Mouse (Mus musculus): ENCODE measurements around the gene Pqlc2. TPM values are rescaled to one million over a fixed set of nuclear protein-coding genes. Genes with fewer than 3 reads are reported as not detected.

Gene Pqlc2
- polyA plus RNA-seq, 1 experiment from 2014 or later: 17.4 TPM

- H3K9me3 ChIP-seq (ENCODE audit: low read length): no peaks in the 10 kb centered on the region
- DNase-seq (ENCODE audit: low spot score): no peak
- TF ChIP-seq EP300 (IDR thresholded peaks at IDR 0.05): no peak
- TF ChIP-seq CTCF (IDR thresholded peaks at IDR 0.05): no peak; the same call in 1 of the 2 replicates
- 25% methylated on average over 6 of the region's 6 CpGs for WGBS
- no peaks in the 10 kb centered on the region for H3K27me3 ChIP-seq (replicated peaks; ENCODE audit: insufficient read depth, low read length)
- peak overlapping the region; percentile 94 for H3K4me2 ChIP-seq (replicated peaks; ENCODE audit: low read depth, low read length)
- peak overlapping the region; percentile 69; the same call in 1 of the 2 replicates for H3K27ac ChIP-seq (ENCODE audit: low read length)
- H3K36me3 ChIP-seq (ENCODE audit: insufficient read depth, low read length): no peaks in the 10 kb centered on the region
- ATAC-seq: no peak
- peak overlapping the region; percentile 75; the same call in 1 of the 2 replicates for H3K9ac ChIP-seq (replicated peaks; ENCODE audit: low read depth)
- peaks cover 7% of the 10 kb centered on the region; the same call in 1 of the 2 replicates for H3K4me1 ChIP-seq (ENCODE audit: insufficient read depth, low read depth, low read length)
- peak overlapping the region; percentile 81 for H3K4me3 ChIP-seq (ENCODE audit: low read depth, low read length)
Measured at GRCm38 (mm10) chr4:139309651-139310050, 857 bp downstream of the Pqlc2 start.

- WGBS: 85% methylated on average over 5 of the region's 5 CpGs
- no peaks in the 10 kb centered on the region for H3K27me3 ChIP-seq (replicated peaks; ENCODE audit: insufficient read depth, low read length)
Measured at GRCm38 (mm10) chr4:139307916-139308315, 2.6 kb downstream of the Pqlc2 start.

GRCm38 (mm10) chr4:139305521-139305920, 5.0 kb downstream of the Pqlc2 start:
- no peak overlapping the region for H3K4me3 ChIP-seq (ENCODE audit: low read depth, low read length)
- H3K27ac ChIP-seq (ENCODE audit: low read length): no peak overlapping the region
- no peaks in the 10 kb centered on the region for H3K9me3 ChIP-seq (ENCODE audit: low read length)
- 92% methylated on average over 3 of the region's 3 CpGs for WGBS
- no peak overlapping the region for H3K9ac ChIP-seq (replicated peaks; ENCODE audit: low read depth)
- H3K27me3 ChIP-seq (replicated peaks; ENCODE audit: insufficient read depth, low read length): no peaks in the 10 kb centered on the region
- no peak overlapping the region for H3K4me2 ChIP-seq (replicated peaks; ENCODE audit: low read depth, low read length)
- TF ChIP-seq CTCF (IDR thresholded peaks at IDR 0.05): no peak
- TF ChIP-seq EP300 (IDR thresholded peaks at IDR 0.05): no peak
- H3K4me1 ChIP-seq (ENCODE audit: insufficient read depth, low read depth, low read length): no peaks in the 10 kb centered on the region; the same call in 1 of the 2 replicates
- ATAC-seq: no peak
- H3K36me3 ChIP-seq (ENCODE audit: insufficient read depth, low read length): peaks cover 5% of the 10 kb centered on the region; the same call in 1 of the 2 replicates
- DNase-seq (ENCODE audit: low spot score): no peak

More at GRCm38 (mm10) chr4:139307916-139308315, 2.6 kb downstream of the Pqlc2 start:
- TF ChIP-seq CTCF (IDR thresholded peaks at IDR 0.05): no peak
- no peak for TF ChIP-seq EP300 (IDR thresholded peaks at IDR 0.05)
- H3K4me2 ChIP-seq (replicated peaks; ENCODE audit: low read depth, low read length): no peak overlapping the region
- DNase-seq (ENCODE audit: low spot score) (no peak), ATAC-seq (no peak)
- no peak overlapping the region for H3K4me3 ChIP-seq (ENCODE audit: low read depth, low read length)
- H3K9me3 ChIP-seq (ENCODE audit: low read length): no peaks in the 10 kb centered on the region
- peaks cover 7% of the 10 kb centered on the region; the same call in 1 of the 2 replicates for H3K4me1 ChIP-seq (ENCODE audit: insufficient read depth, low read depth, low read length)
- H3K36me3 ChIP-seq (ENCODE audit: insufficient read depth, low read length): no peaks in the 10 kb centered on the region
- H3K9ac ChIP-seq (replicated peaks; ENCODE audit: low read depth): no peak overlapping the region
- no peak overlapping the region for H3K27ac ChIP-seq (ENCODE audit: low read length)

GRCm38 (mm10) chr4:139302241-139302640, 8.3 kb downstream of the Pqlc2 start:
- Histone ChIP-seq H3K4me1 (ENCODE audit: insufficient read depth, low read depth, low read length) (no peaks in the 10 kb centered on the region), H3K4me3 (ENCODE audit: low read depth, low read length) (no peak overlapping the region), H3K9me3 (ENCODE audit: low read length) (no peaks in the 10 kb centered on the region), H3K9ac (replicated peaks; ENCODE audit: low read depth) (no peak overlapping the region), H3K4me2 (replicated peaks; ENCODE audit: low read depth, low read length) (no peak overlapping the region), H3K27me3 (replicated peaks; ENCODE audit: insufficient read depth, low read length) (no peaks in the 10 kb centered on the region), H3K27ac (ENCODE audit: low read length) (no peak overlapping the region), H3K36me3 (ENCODE audit: insufficient read depth, low read length) (peaks cover 5% of the 10 kb centered on the region; the same call in 1 of the 2 replicates)
- TF ChIP-seq CTCF (IDR thresholded peaks at IDR 0.05) (no peak), EP300 (IDR thresholded peaks at IDR 0.05) (no peak)
- ATAC-seq (no peak), DNase-seq (ENCODE audit: low spot score) (no peak)
- WGBS: 65% methylated on average over 5 of the region's 5 CpGs

GRCm38 (mm10) chr4:139301780-139302179, 8.7 kb downstream of the Pqlc2 start:
- Histone ChIP-seq H3K4me1 (ENCODE audit: insufficient read depth, low read depth, low read length) (no peaks in the 10 kb centered on the region), H3K9ac (replicated peaks; ENCODE audit: low read depth) (no peak overlapping the region), H3K4me2 (replicated peaks; ENCODE audit: low read depth, low read length) (no peak overlapping the region), H3K36me3 (ENCODE audit: insufficient read depth, low read length) (peaks cover 5% of the 10 kb centered on the region; the same call in 1 of the 2 replicates), H3K4me3 (ENCODE audit: low read depth, low read length) (no peak overlapping the region), H3K27ac (ENCODE audit: low read length) (no peak overlapping the region), H3K27me3 (replicated peaks; ENCODE audit: insufficient read depth, low read length) (no peaks in the 10 kb centered on the region), H3K9me3 (ENCODE audit: low read length) (no peaks in the 10 kb centered on the region)
- WGBS: 84% methylated on average over 8 of the region's 8 CpGs
- DNase-seq (ENCODE audit: low spot score) (no peak), ATAC-seq (no peak)
- no peak for TF ChIP-seq EP300 (IDR thresholded peaks at IDR 0.05)
- TF ChIP-seq CTCF (IDR thresholded peaks at IDR 0.05): no peak

GRCm38 (mm10) chr4:139298671-139299366, 11.7 kb downstream of the Pqlc2 start:
- H3K4me2 ChIP-seq (replicated peaks; ENCODE audit: low read depth, low read length): no peak overlapping the region
- no peak overlapping the region for H3K4me3 ChIP-seq (ENCODE audit: low read depth, low read length)
- H3K4me1 ChIP-seq (ENCODE audit: insufficient read depth, low read depth, low read length): no peaks in the 10 kb centered on the region
- no peak for TF ChIP-seq CTCF (IDR thresholded peaks at IDR 0.05)
- TF ChIP-seq EP300 (IDR thresholded peaks at IDR 0.05): no peak
- ATAC-seq (peak; percentile 81), DNase-seq (ENCODE audit: low spot score) (peak; percentile 83)
- no peak overlapping the region for H3K9ac ChIP-seq (replicated peaks; ENCODE audit: low read depth)
- WGBS: 47% methylated on average over 12 of the region's 12 CpGs
- H3K27ac ChIP-seq (ENCODE audit: low read length): 0 out of 2 replicates have a peak overlapping the region, but pooled peaks have one; percentile 14
- no peaks in the 10 kb centered on the region for H3K27me3 ChIP-seq (replicated peaks; ENCODE audit: insufficient read depth, low read length)
- peaks cover 5% of the 10 kb centered on the region; the same call in 1 of the 2 replicates for H3K36me3 ChIP-seq (ENCODE audit: insufficient read depth, low read length)
- H3K9me3 ChIP-seq (ENCODE audit: low read length): no peaks in the 10 kb centered on the region
